Mouse (Mus musculus) ES-E14 (cell line): ENCODE results near the gene Ctns.

ENCODE experiments used
- CHD2 ChIP-seq: IDR thresholded peaks from 2 replicates; pipeline ENCODE4 v1.6.1; 2014; ENCODE audit warnings: mild to moderate bottlenecking, low read depth, low read length, inconsistent platforms
- HCFC1 ChIP-seq: IDR thresholded peaks from 2 replicates; pipeline ENCODE4 v1.6.1; 2012; ENCODE audit warnings: low read length, inconsistent platforms, borderline replicate concordance; ENCODE audit not compliant: insufficient read depth

DNA sequence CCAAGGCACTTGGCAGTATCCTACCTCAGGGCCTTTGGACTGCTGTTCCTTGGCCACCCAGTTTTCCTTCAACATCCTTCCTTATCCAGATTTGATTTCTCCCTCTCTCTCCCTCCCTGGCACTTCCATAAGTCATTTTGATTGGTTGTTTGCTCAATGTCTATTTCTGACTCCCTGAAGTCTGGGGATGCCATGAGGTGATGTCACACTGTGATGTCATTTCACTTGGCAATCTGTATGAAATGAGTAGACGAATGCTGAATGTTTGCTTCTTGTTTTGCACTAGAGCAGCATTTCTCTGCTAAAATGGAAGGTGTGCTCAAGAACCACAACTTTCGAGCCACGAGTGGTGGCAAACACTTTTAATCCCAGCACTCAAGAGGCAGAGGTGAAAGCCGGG is 37.2 kb downstream of the Ctns start:
- no peak for TF ChIP-seq CHD2
- no peak for TF ChIP-seq HCFC1
